Mouse (Mus musculus) heart, embryonic 15.5 days (tissue): ENCODE measurements around the gene Prr11. TPM values are rescaled to one million over a fixed set of nuclear protein-coding genes. Genes with fewer than 3 reads are reported as not detected.

Experiments used
- ATAC-seq: fragments of 200-750 bp; cut with Nextera tagmentation; replicated peaks from 2 replicates; pipeline ENCODE4 v1.8.0; 2017; ENCODE audit warnings: low read depth, moderate TSS enrichment; ENCODE audit not compliant: insufficient number of reproducible peaks, insufficient read depth, low FRiP score
- H3K27ac ChIP-seq: fragments of 300-500 bp; sonication (generic); 2 replicates; pipeline ENCODE4 v1.5.1; 2015; ENCODE audit warnings: mild to moderate bottlenecking, inconsistent platforms
- H3K27me3 ChIP-seq: fragments of 300-500 bp; sonication (generic); 2 replicates; pipeline ENCODE4 v1.6.1; 2015; ENCODE audit warnings: inconsistent platforms
- H3K36me3 ChIP-seq: fragments of 300-500 bp; sonication (generic); 2 replicates; pipeline ENCODE4 v1.6.1; 2015; ENCODE audit warnings: mild to moderate bottlenecking, inconsistent platforms
- H3K4me1 ChIP-seq: fragments of 300-500 bp; sonication (generic); replicated peaks from 2 replicates; pipeline ENCODE4 v1.6.1; 2015; ENCODE audit warnings: inconsistent platforms
- H3K4me2 ChIP-seq: fragments of 300-500 bp; sonication (generic); 2 replicates; pipeline ENCODE4 v1.6.1; 2015; ENCODE audit warnings: inconsistent platforms, mild to moderate bottlenecking, moderate library complexity
- H3K4me3 ChIP-seq: fragments of 300-500 bp; sonication (generic); 2 replicates; pipeline ENCODE4 v1.5.1; 2015; ENCODE audit warnings: mild to moderate bottlenecking, inconsistent platforms
- H3K9ac ChIP-seq: fragments of 300-500 bp; sonication (generic); 2 replicates; pipeline ENCODE4 v1.6.1; 2015; ENCODE audit warnings: mild to moderate bottlenecking, inconsistent platforms
- H3K9me3 ChIP-seq: fragments of 300-500 bp; sonication (generic); replicated peaks from 2 replicates; pipeline ENCODE4 v1.6.1; 2016; ENCODE audit warnings: inconsistent platforms
- WGBS: fragments of 180-500 bp; shearing (Covaris S2); methylation state at CpG from one replicate; pipeline ENCODE4 v1.1.7; 2015; ENCODE audit warnings: mixed read lengths; 5-methylcytosine and 5-hydroxymethylcytosine counted together
- polyA plus RNA-seq: library from polyadenylated mRNA; unstranded; fragments of >200 nt; fragmentation: Nextera tagmentation; extraction: Ambion mirVana; gene quantifications from 2 replicates; pipeline ENCODE4 v1.2.1, GENCODE M21; 2015

Prr11 gene
- 5.0 and 6.8 TPM in 2 replicates for polyA plus RNA-seq

- H3K9me3 ChIP-seq: no peaks in the 10 kb centered on the region
- H3K27ac ChIP-seq: peak within 1 kb of the TSS; percentile 97
- under 1% methylated on average over 14 of the region's 14 CpGs for WGBS
- H3K36me3 ChIP-seq: peaks cover 30% of the 10 kb centered on the region
- peak within 1 kb of the TSS; percentile 72 for H3K4me2 ChIP-seq
- H3K27me3 ChIP-seq: no peaks in the 10 kb centered on the region
- peak within 1 kb of the TSS; percentile 87 for H3K9ac ChIP-seq
- ATAC-seq: no peak
- peak within 1 kb of the TSS; percentile 90 for H3K4me3 ChIP-seq
- peaks cover 24% of the 10 kb centered on the region for H3K4me1 ChIP-seq
Observed at GRCm38 (mm10) chr11:87108409-87108754, at the start of gene Prr11. Gene Prr11, minus strand, starts transcription at chr11:87108708.

- ATAC-seq: no peak
- Histone ChIP-seq H3K4me1 (no peaks in the 10 kb centered on the region), H3K36me3 (peaks cover 3% of the 10 kb centered on the region; the same call in 1 of the 2 replicates), H3K27ac (no peak overlapping the region), H3K27me3 (no peaks in the 10 kb centered on the region), H3K9ac (no peak overlapping the region), H3K9me3 (no peaks in the 10 kb centered on the region), H3K4me2 (no peak overlapping the region), H3K4me3 (no peak overlapping the region)
- 90% methylated on average over 2 of the region's 2 CpGs for WGBS
Observed at GRCm38 (mm10) chr11:87158012-87158411, 49.5 kb upstream of the Prr11 start.

GRCm38 (mm10) chr11:87136233-87136632 is 27.7 kb upstream of the Prr11 start:
- WGBS: 84% methylated on average over 4 of the region's 4 CpGs
- H3K4me1 ChIP-seq: no peaks in the 10 kb centered on the region
- no peaks in the 10 kb centered on the region for H3K27me3 ChIP-seq
- no peak overlapping the region for H3K4me2 ChIP-seq
- H3K36me3 ChIP-seq: no peaks in the 10 kb centered on the region
- H3K9me3 ChIP-seq: no peaks in the 10 kb centered on the region
- no peak overlapping the region for H3K27ac ChIP-seq
- no peak overlapping the region for H3K4me3 ChIP-seq
- ATAC-seq: no peak
- no peak overlapping the region for H3K9ac ChIP-seq

- Histone ChIP-seq H3K27ac (peak within 1 kb of the TSS; percentile 91), H3K4me2 (peak within 1 kb of the TSS; percentile 88), H3K9ac (peak within 1 kb of the TSS; percentile 77), H3K27me3 (no peaks in the 10 kb centered on the region), H3K36me3 (peaks cover 23% of the 10 kb centered on the region), H3K4me3 (peak within 1 kb of the TSS; percentile 87), H3K4me1 (peaks cover 12% of the 10 kb centered on the region), H3K9me3 (no peaks in the 10 kb centered on the region)
- peak; percentile 92 for ATAC-seq
- under 1% methylated on average over 105 of the region's 105 CpGs for WGBS
Observed at GRCm38 (mm10) chr11:87126824-87127816, 18.6 kb upstream of the Prr11 start, which contains the start of gene Trim37. Gene Trim37, plus strand, starts transcription at chr11:87127077.

- ATAC-seq: no peak
- Histone ChIP-seq H3K9me3 (no peaks in the 10 kb centered on the region), H3K4me3 (peak overlapping the region; percentile 87), H3K36me3 (peaks cover 27% of the 10 kb centered on the region), H3K4me1 (peaks cover 12% of the 10 kb centered on the region), H3K27ac (peak overlapping the region; percentile 91), H3K27me3 (no peaks in the 10 kb centered on the region), H3K4me2 (peak overlapping the region; percentile 88), H3K9ac (peak overlapping the region; percentile 42)
- 1% methylated on average over 12 of the region's 12 CpGs for WGBS
Observed at GRCm38 (mm10) chr11:87126281-87126823, 17.8 kb upstream of the Prr11 start.

GRCm38 (mm10) chr11:87125562-87125961 is 17.1 kb upstream of the Prr11 start:
- no peaks in the 10 kb centered on the region for H3K9me3 ChIP-seq
- no peak overlapping the region for H3K9ac ChIP-seq
- H3K4me2 ChIP-seq: 0 out of 2 replicates have a peak overlapping the region, but pooled peaks have one; percentile 88
- no peaks in the 10 kb centered on the region for H3K27me3 ChIP-seq
- no peak overlapping the region for H3K4me3 ChIP-seq
- ATAC-seq: no peak
- no peak overlapping the region for H3K27ac ChIP-seq
- 48% methylated on average over 4 of the region's 4 CpGs for WGBS
- peaks cover 12% of the 10 kb centered on the region for H3K4me1 ChIP-seq
- peaks cover 33% of the 10 kb centered on the region for H3K36me3 ChIP-seq

- H3K9ac ChIP-seq: no peak overlapping the region
- ATAC-seq: no peak
- 75% methylated on average over 8 of the region's 8 CpGs for WGBS
- H3K27me3 ChIP-seq: no peaks in the 10 kb centered on the region
- H3K27ac ChIP-seq: no peak overlapping the region
- H3K4me1 ChIP-seq: peaks cover 3% of the 10 kb centered on the region; the same call in 1 of the 2 replicates
- no peaks in the 10 kb centered on the region for H3K9me3 ChIP-seq
- H3K4me3 ChIP-seq: no peak overlapping the region
- H3K36me3 ChIP-seq: peaks cover 63% of the 10 kb centered on the region
- H3K4me2 ChIP-seq: no peak overlapping the region
Observed at GRCm38 (mm10) chr11:87121864-87122263, 13.4 kb upstream of the Prr11 start.

- peak overlapping the region; percentile 87 for H3K9ac ChIP-seq
- H3K4me2 ChIP-seq: peak overlapping the region; percentile 72
- 7% methylated on average over 9 of the region's 9 CpGs for WGBS
- H3K27ac ChIP-seq: peak overlapping the region; percentile 97
- H3K27me3 ChIP-seq: no peaks in the 10 kb centered on the region
- peaks cover 19% of the 10 kb centered on the region for H3K36me3 ChIP-seq
- no peak for ATAC-seq
- peaks cover 24% of the 10 kb centered on the region for H3K4me1 ChIP-seq
- H3K4me3 ChIP-seq: peak overlapping the region; percentile 90
- H3K9me3 ChIP-seq: no peaks in the 10 kb centered on the region
Observed at GRCm38 (mm10) chr11:87110172-87110909, 1.8 kb upstream of the Prr11 start.

GRCm38 (mm10) chr11:87109519-87110171 is 1.1 kb upstream of the Prr11 start:
- under 1% methylated on average over 42 of the region's 42 CpGs for WGBS
- Histone ChIP-seq H3K4me3 (peak overlapping the region; percentile 90), H3K36me3 (peaks cover 19% of the 10 kb centered on the region), H3K4me1 (peaks cover 24% of the 10 kb centered on the region), H3K4me2 (peak overlapping the region; percentile 72), H3K27ac (peak overlapping the region; percentile 97), H3K27me3 (no peaks in the 10 kb centered on the region), H3K9me3 (no peaks in the 10 kb centered on the region), H3K9ac (peak overlapping the region; percentile 87)
- no peak for ATAC-seq

- Histone ChIP-seq H3K36me3 (peaks cover 25% of the 10 kb centered on the region), H3K4me1 (peaks cover 24% of the 10 kb centered on the region), H3K9me3 (no peaks in the 10 kb centered on the region), H3K27ac (peak within 1 kb of the TSS; percentile 97), H3K27me3 (no peaks in the 10 kb centered on the region), H3K9ac (peak within 1 kb of the TSS; percentile 87), H3K4me2 (peak within 1 kb of the TSS; percentile 72), H3K4me3 (peak within 1 kb of the TSS; percentile 90)
- under 1% methylated on average over 40 of the region's 40 CpGs for WGBS
- peak; percentile 99 for ATAC-seq
Observed at GRCm38 (mm10) chr11:87108755-87109518, 429 bp upstream of the Prr11 start, which contains the start of gene Ska2. Gene Ska2, plus strand, starts transcription at chr11:87109234.
